Mouse (Mus musculus): Measurements from ENCODE around the gene Fem1b.

- TF ChIP-seq GATA1 (IDR thresholded peaks at IDR 0.05; ENCODE audit: low read length) (no peak), TAL1 (IDR thresholded peaks at IDR 0.05; ENCODE audit: low read length) (no peak)
Measured at GRCm38 (mm10) chr9:62860866-62861265, 49.1 kb upstream of the Fem1b start.

Data from erythroblast, embryonic 14.5 days (primary cell).